Mouse (Mus musculus): ENCODE data around the gene Gpr18.

The Gpr18 gene

GRCm38 (mm10) chr14:121920511-121921124 lies 5.0 kb upstream of the Gpr18 start:
- peak; percentile 70 for DNase-seq

GRCm38 (mm10) chr14:121919752-121920151 lies 4.2 kb upstream of the Gpr18 start:
- no peak for DNase-seq

- no peak for DNase-seq
Observed at GRCm38 (mm10) chr14:121918266-121918665, 2.7 kb upstream of the Gpr18 start.

GRCm38 (mm10) chr14:121916311-121917094 lies 922 bp upstream of the Gpr18 start:
- DNase-seq = no peak

GRCm38 (mm10) chr14:121915143-121915542 lies 438 bp downstream of the Gpr18 start:
- no peak for DNase-seq

GRCm38 (mm10) chr14:121912501-121912900 lies 3.1 kb downstream of the Gpr18 start:
- no peak for DNase-seq

GRCm38 (mm10) chr14:121909868-121910267 lies 5.7 kb downstream of the Gpr18 start:
- DNase-seq = no peak

- DNase-seq = no peak
Observed at GRCm38 (mm10) chr14:121906992-121907681, 8.4 kb downstream of the Gpr18 start.

GRCm38 (mm10) chr14:121906341-121906991 lies 9.1 kb downstream of the Gpr18 start:
- no peak for DNase-seq

GRCm38 (mm10) chr14:121904754-121905153 lies 10.8 kb downstream of the Gpr18 start:
- DNase-seq = no peak

GRCm38 (mm10) chr14:121903381-121903876 lies 12.2 kb downstream of the Gpr18 start:
- DNase-seq = no peak

GRCm38 (mm10) chr14:121901511-121901910 lies 14.1 kb downstream of the Gpr18 start:
- DNase-seq = no peak

- no peak for DNase-seq
Observed at GRCm38 (mm10) chr14:121899071-121899470, 16.5 kb downstream of the Gpr18 start.

GRCm38 (mm10) chr14:121898509-121898908 lies 17.1 kb downstream of the Gpr18 start:
- DNase-seq = no peak

- no peak for DNase-seq
Observed at GRCm38 (mm10) chr14:121897773-121898172, 17.8 kb downstream of the Gpr18 start.

- DNase-seq = peak; percentile 64
Observed at GRCm38 (mm10) chr14:121896126-121897090, 19.2 kb downstream of the Gpr18 start.

- no peak for DNase-seq
Observed at GRCm38 (mm10) chr14:121895316-121895715, 20.3 kb downstream of the Gpr18 start.

- no peak for DNase-seq
Observed at GRCm38 (mm10) chr14:121894511-121895135, 21.0 kb downstream of the Gpr18 start.

- peak; percentile 37 for DNase-seq
Observed at GRCm38 (mm10) chr14:121893747-121894146, 21.8 kb downstream of the Gpr18 start.

GRCm38 (mm10) chr14:121884150-121884797 lies 31.3 kb downstream of the Gpr18 start:
- peak; percentile 21 for DNase-seq

GRCm38 (mm10) chr14:121881211-121881610 lies 34.4 kb downstream of the Gpr18 start:
- no peak for DNase-seq
